Mouse (Mus musculus) embryo, embryonic 10 days (tissue): ENCODE measurements around the gene E130308A19Rik.

ENCODE experiments used
- DNase-seq: peaks from one replicate; pipeline ENCODE4 v3.0.0-alpha.2; 2015; ENCODE audit warnings: low spot score

E130308A19Rik gene

DNA sequence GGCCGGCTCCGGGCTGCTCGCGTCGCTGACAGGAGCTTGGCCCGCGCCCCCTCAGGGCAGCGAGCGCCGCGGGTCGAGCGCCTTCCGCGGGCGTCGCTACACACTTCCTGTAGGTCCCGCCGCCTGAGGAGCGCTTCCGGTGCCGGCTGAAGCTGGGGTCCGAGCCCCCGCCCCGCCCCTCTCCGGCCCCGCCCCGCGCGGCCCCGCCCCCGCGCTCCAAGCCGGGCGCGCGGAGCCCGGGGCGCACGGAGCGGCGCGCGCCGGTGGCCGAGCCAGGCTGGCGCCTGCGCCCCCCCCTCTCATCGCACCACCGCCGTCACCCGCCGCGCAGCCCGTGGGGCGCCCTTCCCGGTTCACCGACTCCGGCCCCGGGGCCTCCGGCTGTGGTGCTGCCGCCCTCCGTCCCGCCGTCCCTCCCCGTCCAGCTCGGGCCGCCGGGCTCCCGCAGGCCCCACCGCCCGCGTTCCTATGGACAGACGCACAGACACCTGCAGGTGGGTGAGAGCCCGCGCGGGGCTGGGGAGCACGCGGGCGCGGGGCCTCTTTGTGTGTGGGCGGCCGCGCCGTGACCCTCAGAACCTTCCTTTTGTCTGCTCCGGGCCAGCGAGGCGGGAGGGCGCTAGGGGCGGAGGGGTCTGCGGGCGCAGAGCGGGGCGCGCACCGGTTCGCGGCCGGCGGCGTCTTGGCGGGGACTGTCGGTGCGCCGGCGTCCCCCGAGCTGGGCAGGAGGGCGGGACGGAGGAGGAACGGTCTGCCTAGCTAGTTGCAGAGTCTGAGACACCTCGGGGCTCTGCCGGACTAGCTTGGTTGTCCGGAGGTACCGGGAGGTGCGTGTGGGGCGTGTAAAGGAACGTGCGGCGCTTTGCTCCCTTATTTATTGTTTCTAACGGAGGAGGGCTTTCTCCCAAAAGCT, at the start of gene E130308A19Rik:
Gene E130308A19Rik, plus strand, starts transcription at position 214 of the 913 bp plus-strand sequence.
- peak; percentile 90 for DNase-seq

DNA sequence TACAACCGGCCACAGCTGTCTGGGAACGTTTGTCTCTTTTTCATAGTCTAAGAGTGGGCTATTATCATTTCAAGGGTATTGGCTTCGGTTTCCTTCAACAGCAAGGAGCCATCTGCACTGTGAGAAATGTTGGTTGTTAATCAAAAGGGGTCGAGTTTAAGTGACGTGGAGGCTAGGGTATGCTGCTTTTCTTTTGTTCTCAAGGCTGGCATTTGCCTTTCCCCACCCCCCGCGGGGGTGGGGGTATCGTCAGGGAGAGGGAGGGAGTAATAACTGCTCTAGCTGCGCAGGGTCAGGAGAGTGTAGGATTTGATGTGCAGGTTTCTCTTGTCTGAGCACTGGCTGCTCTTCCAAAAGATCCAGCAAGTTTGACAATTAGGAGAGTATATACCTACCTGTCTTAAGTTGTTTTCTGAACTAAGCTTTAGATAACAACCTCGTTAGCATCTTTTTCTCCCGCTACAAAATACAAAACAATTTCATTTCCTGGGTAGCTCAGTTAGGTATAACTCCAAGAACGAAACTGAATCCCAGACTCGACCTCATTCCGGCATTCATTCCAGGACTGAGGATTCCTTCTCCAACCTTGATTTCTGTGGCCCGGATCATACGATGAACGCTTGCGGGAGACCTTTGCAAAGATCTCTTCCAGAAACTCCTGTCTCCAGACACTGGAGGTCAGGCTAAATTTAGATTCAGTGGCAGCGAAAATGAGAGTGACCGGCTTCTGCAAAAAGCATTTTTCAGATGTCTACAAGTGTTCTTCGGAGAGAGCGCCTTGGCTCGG, 45.3 kb upstream of the E130308A19Rik start:
- peak; percentile 47 for DNase-seq

DNA sequence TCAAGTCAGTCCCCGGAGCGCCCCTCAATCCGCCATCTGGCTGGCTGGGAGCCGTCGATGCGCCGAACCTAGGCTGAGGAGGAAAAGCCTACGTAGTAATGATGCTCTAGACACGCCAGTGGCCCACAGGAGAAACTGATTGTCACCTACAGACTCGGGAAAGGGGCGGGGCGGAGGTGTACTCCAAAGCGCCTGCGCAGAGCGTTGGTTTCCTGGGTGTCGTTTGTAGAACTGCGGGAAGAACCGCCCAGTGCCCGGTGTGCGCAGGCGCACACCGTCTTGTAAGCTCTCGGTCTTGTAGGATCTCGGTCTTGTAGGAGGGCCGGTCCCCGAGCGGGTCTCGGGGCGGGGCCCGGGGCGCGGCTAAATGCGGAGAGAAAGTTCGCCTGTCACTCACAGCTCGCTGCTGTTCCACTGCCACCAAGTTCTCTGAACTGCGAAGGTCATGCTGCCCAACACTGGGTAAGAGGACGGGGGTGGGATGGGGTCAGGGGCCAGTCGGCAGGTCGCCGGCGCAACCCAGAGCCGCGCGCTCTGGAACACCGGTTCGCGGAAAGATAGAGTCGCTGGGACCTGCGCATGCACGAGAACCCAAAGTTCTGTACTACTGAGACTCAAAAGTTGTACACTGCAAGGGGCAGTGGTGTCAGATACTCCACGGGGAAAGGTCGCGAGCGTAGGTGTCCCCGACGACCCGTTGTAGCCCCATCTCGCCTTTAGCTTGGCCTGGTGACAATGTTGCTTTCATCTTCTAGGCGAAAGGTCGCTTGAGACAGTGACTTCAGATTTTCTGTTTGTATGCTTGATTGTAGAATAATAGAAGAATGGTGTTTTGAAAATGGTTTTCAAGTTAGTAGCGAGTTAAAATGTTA, 44.5 kb upstream of the E130308A19Rik start, which contains the start of gene Hsdl2:
Gene Hsdl2, plus strand, starts transcription at position 250 of the 872 bp plus-strand sequence.
- peak; percentile 94 for DNase-seq

DNA sequence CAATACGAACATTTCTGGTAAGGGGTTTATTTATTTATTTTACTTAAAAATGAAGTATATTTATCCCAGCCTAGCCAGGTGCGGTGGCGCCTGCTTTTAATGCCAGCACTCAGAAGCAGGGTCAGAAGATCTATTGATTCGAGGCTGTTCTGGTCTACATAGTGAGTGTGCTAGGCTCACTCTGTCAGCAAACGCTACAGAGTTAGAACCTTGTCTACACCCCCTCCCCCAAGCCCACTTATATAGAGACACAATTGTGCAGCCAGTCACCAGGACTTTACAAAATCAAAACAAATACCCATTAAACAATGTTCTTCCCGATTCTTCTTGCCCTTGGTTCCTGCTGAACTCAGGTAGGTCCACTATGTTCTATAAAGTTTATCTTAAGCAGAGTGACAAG, 43.8 kb upstream of the E130308A19Rik start:
- DNase-seq, result peak; percentile 7

DNA sequence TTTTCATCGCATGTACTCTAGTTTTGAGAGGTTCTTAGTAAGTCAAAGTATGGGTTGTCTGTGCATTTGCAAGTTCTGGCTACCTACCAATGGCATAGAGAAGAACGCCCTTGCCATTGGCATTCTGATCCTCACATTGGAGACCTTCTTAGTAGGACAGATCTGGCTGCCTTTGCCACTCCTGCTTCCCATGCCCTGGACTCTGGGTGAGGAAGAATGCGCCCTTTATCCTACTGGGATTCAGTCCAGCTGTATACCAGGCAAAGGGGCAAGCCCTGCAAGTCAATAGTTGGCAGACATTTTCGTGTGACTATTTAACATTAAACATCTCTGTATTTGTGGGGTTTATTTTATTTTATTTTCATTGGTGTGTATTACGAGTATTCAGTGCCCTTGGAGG, 40.9 kb upstream of the E130308A19Rik start:
- no peak for DNase-seq

DNA sequence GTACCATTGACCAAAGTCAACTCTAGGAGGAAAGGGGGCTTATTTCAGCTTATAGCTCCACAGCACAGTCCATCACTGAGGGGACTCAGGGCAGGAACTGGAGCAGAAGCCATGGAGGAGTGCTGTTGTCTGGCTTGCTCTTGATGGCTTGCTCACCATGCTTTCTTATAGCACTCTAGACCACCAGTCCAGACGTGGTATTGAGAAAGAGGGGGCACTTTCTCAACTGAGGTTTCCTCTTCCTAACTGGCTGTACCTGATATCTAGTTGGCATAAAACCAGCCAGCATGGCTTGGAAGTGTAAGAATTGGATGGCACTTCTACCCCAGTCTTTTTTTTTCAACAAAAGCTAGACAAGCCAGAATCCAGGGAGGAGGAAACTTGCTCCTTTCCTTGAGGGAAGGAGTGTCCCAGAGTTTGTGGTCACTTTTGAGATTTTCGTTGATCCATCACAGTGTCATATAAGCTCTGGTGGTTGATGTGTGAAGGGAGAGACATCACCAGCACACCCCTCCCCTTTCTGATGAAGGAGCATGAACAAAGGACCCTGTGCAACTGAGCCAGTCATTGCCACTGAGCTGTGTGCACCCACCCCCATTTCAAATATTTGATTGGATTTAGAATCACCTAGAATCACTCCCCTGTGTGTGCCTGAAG, 38.7 kb upstream of the E130308A19Rik start:
- no peak for DNase-seq

DNA sequence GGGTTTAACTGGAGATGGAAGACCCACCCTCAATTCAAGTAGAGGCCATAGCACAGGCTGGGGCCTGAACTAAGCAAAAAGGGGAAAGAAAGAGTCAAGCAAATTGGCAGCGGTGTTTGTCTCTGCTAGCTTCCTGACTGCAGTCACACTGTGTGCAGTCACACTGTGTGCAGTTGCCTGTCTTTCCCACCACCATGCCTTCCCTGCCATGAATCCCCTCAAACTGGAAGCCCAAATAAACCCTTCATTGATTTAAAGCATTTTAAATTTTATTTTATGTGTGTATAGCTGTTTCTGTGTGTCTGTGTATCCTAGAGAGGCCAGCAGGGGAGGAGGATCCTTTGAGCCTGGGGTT, 38.2 kb upstream of the E130308A19Rik start:
- DNase-seq, result no peak

DNA sequence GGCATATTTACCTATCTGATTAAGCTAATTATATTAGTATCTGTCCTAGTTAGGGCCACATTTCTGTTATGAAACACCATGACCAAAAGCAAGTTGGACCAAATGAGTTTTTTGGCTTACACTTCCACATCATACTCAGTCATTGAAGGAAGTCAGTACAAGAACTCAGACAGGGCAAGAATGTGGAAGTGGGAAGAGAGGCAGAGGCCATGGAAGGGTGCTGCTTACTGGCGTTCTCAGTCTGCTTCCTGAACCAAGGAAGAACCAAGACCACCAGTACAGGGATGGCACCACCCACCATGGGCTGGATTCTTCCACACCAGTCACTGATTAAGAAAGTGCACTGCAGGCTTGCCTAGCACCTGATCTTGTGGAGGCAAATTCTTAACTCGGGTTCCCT, 31.4 kb upstream of the E130308A19Rik start:
- no peak for DNase-seq

DNA sequence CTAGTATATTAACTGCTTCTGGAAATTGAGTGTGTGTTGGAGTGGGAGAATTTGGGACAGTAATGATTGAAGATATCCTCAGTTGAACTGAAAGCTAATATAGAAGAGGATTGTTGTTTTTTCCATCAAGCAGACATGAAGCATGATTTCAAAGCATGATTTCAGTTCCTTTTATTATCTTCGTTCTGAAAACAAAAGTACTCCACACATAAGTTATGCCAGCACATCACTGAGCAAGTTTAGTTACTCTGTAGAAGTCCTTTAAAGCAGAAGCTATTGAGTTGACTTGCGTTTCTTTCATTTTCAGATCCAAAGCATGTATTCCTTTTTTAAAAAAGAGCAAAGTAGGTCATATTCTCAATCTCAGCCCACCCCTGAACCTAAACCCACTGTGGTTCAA, 29.5 kb upstream of the E130308A19Rik start:
- no peak for DNase-seq

DNA sequence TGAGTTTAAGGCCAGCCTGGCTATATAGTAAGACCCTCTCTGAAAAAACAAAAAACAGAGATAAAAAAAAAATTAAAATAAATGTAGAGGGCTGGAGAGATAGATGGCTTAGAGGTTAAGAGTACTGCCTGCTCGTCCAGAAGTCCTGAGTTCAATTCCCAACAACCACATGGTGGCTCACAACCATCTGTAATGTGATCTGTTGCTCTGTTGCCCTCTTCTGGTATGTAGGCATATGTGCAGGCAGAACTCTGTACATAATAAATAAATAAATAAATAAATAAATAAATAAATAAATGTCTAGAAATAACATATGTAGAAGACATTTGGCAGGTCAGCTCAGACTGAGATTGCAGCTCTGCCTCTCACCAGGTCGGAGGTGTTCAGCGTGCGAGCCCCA, 23.3 kb upstream of the E130308A19Rik start:
- no peak for DNase-seq

DNA sequence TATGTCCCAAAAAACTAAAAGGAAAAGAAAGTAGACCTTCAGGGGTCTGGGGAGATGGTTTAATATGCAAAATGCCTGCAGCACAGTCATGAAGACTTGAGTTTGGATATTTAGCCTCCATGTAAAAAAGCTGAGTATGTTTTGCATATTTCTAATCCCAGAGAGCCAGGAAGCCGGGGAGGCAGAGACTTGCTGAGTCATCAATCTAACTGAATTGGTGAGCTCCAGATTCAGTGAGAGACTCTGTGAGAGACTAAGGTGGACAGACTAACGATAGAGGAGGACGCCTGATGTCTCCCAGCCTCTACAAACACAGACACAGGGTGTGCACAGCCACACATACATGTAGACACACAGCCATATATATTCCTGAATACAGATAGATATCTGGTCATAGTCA, 21.1 kb upstream of the E130308A19Rik start:
- DNase-seq, result no peak

DNA sequence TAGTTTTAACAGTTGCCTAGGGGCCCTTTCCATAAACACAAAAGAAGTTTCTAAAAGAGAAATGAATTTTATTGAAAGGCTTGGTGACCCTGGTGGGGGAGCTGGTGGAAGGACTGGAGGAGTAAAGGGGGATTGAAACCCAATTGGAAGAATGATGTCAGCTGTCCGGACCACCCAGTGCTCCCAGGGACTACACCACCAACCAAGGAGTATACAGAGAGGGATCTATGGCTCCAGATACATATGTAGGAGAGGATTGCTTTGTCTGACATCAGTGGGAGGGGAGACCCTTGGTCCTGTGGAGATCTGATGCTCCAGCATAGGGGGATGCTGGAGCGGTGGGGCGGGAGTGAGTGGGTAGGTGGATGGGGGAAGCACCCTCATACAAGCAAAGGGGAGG, 20.5 kb upstream of the E130308A19Rik start:
- no peak for DNase-seq

DNA sequence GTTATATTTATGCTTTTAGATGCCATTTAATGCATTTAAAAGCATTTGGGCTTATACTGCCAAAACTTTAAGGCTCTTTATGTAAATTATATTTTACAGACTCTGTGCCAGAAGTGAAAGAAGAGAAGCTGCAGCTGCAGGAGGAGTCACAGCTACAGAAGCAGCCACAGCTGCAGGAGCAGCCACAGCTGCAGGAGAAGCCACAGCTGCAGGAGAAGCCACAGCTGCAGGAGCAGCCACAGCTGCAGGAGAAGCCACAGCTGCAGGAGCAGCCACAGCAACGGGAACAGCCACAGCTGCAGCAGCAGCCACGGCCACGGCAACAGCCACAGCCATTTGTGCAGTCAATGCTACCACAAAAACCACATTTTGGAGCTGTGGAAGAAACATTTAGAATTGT, 15.6 kb upstream of the E130308A19Rik start:
- no peak for DNase-seq

DNA sequence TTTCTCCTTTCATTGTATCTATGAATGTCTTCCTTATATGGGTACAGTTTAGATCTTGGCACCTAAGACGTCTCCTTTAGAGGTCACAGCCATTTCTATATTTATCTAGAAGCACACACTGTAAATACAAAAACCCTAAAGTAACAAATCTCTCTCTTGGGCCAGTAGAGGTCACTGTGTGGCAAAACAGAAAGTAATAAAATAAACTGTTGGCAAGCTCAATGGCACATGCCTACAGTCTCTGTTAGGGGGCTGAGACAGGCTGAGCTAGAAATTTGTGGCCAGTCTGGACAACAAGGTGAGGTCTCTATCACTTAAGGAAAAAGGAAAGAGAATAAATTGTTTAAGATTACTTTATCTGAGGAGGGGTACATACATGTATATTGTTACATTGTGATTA, 11.0 kb upstream of the E130308A19Rik start:
- DNase-seq, result peak; percentile 35

DNA sequence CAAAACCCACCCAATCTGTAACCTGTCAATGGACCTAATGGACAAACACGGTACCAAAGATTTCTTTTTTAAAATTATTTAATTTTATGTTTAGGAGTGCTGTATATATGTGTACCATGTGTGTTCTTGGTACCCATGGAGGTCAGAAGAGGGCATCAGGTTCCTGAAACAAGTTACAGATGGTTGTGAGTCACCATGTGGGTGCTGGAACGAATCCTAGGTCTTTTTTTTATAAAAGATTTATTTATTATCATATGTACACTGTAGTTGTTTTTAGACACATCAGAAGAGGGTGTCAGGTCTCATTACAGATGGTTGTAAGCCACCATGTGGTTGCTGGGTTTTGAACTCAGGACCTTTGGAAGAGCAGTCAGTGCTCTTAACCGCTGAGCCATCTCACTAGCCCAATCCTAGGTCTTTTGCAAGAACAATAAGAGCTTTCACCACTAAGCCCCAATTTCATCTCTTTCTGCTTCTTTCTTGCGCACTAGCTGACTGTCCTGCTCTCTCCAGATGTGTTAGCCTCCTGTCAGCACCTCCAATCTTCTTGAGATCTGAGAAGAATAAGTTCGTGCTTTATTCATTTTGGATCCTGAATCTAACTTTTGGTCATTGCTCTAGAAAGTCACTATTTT, 6.3 kb upstream of the E130308A19Rik start:
- DNase-seq, result no peak

DNA sequence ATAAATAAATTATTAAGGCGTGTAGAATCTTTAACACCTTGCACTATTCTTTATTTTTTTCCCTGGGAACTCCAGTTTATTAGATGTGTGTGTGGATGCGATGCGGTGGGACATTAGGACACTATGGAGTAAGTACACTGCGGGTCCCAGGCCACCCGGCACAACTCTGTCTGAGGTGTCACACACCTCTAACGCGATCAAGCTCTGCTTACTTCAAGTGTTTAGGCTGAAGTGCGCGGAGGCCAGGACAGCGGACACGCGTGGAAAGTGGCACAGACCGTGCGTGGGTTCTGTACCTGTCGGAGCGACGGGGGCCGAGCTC, 374 bp upstream of the E130308A19Rik start:
- DNase-seq, result no peak

DNA sequence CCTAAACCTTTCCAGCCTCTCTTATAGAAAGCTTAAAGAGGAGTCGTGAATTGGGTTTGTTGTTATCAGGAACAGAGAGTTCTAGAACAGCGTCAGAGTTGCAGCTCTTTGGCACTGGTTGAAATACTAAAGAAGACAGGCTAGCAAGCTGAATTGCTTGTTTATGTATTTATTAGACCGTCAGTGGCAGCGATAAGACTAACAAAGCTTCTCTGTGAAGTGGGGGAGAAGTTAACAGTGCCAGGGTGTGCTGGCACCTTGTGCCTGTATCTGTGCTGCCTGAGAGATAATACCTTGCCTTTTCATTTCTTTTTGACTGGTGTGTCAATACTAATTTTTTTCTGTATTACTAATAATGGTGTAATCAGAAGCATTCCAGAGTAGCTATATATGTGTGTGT, 2.2 kb downstream of the E130308A19Rik start:
- DNase-seq, result no peak

DNA sequence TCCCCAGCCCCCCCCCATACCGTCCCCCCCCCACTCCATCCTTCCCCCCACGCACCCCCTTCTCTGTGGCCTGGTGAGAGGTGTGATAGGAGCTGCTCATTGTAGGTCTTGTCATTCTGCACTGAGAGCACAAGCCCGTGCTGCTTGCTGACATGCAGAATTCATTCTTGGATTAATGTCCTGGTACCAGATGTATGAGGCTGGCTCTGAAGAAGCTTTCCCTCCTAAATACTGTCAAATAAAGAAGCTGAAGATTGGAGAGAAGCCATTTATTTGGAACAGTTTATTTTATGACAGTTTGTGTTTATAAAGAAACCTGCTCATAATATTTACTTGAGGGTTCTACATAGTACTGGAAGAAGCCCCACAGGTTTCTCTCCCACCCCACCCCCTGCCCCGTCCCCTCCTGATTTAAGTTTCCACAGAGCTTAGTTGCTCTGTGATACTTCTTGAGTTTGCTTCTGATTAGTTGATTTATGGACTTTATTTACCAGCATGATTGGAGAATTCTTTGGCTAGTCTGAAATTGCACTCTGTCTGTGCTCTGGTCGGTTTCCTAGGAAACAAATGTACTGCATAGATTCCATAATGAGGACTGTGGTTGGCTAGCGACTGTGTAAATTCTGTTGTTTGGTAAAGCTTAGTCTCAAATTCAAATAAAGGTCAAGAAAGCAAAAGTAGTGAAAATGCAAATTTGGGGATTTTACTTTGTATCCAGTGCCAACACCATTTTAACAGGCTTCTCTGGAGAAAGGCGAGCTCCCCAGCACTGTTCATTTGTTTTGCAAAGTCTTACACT, 3.3 kb downstream of the E130308A19Rik start:
- peak; percentile 50 for DNase-seq

DNA sequence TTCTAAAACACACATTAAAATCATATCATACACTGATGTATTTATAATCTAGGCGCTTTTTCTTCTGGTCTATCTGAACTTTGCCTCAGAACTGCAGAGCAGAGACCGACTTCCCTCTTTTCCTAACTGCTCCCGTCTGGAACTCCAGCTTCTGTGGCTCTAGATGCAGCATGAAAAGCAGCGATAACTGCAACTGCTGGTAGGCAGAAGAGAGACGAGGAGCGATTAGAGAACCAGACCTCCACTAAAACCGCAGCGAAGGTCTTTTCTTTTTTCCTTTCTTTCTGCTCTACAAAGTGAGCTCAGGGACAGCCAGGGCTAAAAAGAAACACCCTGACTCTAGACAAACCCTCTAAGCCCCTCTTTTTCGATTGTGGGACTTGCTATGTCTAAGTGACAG, 4.1 kb downstream of the E130308A19Rik start:
- DNase-seq, result no peak

DNA sequence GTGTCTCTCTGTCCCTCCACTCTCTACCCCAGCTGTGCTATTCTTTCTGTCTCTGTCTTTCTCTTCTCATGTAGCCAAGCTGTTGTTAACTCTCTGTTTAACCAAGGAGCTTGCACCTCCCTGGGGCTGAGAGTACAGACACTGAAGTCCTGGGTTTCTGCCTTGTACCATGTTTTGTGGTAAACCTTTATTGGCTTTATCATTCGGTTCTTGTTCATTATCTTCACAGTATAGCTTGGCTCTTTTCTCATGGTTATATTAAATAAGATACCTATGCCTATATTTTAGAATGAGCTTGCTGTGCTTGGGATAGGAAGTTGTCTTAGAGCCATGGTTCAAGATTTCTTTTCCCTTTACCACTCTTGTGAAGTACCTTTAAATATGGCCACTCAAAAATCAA, 8.5 kb downstream of the E130308A19Rik start:
- no peak for DNase-seq
